Mouse (Mus musculus) kidney, adult 18-20 months (tissue): ENCODE data around the gene Ranbp10.

Experiments
- DNase-seq: peaks from one replicate; pipeline ENCODE4 v3.0.0; 2021

Gene Ranbp10

GRCm38 (mm10) chr8:105780298-105780697, 46.9 kb downstream of the Ranbp10 start:
- no peak for DNase-seq

- DNase-seq = no peak
These were observed 49.3 kb downstream of the Ranbp10 start for GRCm38 (mm10) chr8:105777833-105778232.

GRCm38 (mm10) chr8:105774498-105774897, 52.7 kb downstream of the Ranbp10 start:
- DNase-seq = no peak

- no peak for DNase-seq
These were observed 53.7 kb downstream of the Ranbp10 start for GRCm38 (mm10) chr8:105773441-105773861.

GRCm38 (mm10) chr8:105771398-105772175, 55.6 kb downstream of the Ranbp10 start:
- no peak for DNase-seq

- DNase-seq = no peak
These were observed 56.5 kb downstream of the Ranbp10 start for GRCm38 (mm10) chr8:105770609-105771008.

- DNase-seq = no peak
These were observed 58.5 kb downstream of the Ranbp10 start for GRCm38 (mm10) chr8:105768485-105769257.

- DNase-seq = peak; percentile 99
These were observed 68.7 kb downstream of the Ranbp10 start, which contains the start of gene Gfod2 for GRCm38 (mm10) chr8:105758277-105759108. TSS of gene Gfod2 (minus strand) at chr8:105758664.

- no peak for DNase-seq
These were observed 69.3 kb downstream of the Ranbp10 start for GRCm38 (mm10) chr8:105757796-105758276.

- DNase-seq = no peak
These were observed 72.5 kb downstream of the Ranbp10 start for GRCm38 (mm10) chr8:105754688-105755087.

- no peak for DNase-seq
These were observed 73.2 kb downstream of the Ranbp10 start for GRCm38 (mm10) chr8:105753916-105754315.

- peak; percentile 83 for DNase-seq
These were observed 76.5 kb downstream of the Ranbp10 start for GRCm38 (mm10) chr8:105750606-105751005.

- DNase-seq = no peak
These were observed 83.8 kb downstream of the Ranbp10 start for GRCm38 (mm10) chr8:105743301-105743700.

GRCm38 (mm10) chr8:105739216-105739615, 87.9 kb downstream of the Ranbp10 start:
- DNase-seq = no peak

GRCm38 (mm10) chr8:105732186-105732585, 95.0 kb downstream of the Ranbp10 start:
- DNase-seq = no peak

- DNase-seq = peak; percentile 49
These were observed 99.6 kb downstream of the Ranbp10 start for GRCm38 (mm10) chr8:105727397-105728124.

- no peak for DNase-seq
These were observed 101.4 kb downstream of the Ranbp10 start for GRCm38 (mm10) chr8:105725726-105726125.

GRCm38 (mm10) chr8:105722861-105723260, 104.3 kb downstream of the Ranbp10 start:
- no peak for DNase-seq

GRCm38 (mm10) chr8:105719637-105720036, 107.5 kb downstream of the Ranbp10 start:
- no peak for DNase-seq
